Mouse (Mus musculus): ENCODE measurements around the gene Rtn4ip1. TPM values are rescaled to one million over a fixed set of nuclear protein-coding genes. Genes with fewer than 3 reads are reported as not detected.

Rtn4ip1 gene
- polyA plus RNA-seq (2012; rRNA removed): 10.8 and 11.0 TPM in 2 replicates
- 14.8 and 15.1 TPM in 2 replicates for polyA plus RNA-seq (2014; fragmentation: Nextera tagmentation; extraction: Ambion mirVana)

DNA sequence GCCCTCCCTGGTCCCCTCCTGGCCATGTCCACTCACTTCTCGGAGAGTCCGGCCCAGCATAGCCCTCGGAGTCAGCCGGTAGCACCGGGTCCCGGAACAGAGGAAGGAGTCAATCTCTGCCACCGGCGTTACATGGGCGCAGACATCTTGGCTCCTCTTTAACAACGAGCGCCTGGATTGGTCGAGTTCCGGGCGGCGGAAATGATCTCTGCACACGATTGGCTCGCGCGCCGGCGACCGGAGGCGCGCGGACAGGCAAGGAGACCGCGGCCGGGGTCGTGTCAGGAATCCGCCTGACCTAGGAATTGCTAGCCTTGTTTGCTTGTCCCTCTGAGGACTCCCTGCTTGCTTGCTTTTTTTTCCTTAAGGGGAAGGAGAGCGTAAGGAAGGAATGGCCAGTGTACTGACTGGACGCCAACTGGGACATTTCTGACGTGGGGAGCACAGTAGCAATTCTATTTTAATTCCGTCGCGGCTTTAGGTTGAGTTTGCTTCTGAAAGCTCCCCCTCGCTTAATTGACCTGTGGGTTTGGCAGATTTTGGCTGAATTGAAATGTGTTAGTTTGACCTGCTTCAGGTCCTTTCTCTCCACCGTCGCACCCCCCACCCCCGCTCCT is at the start of gene Rtn4ip1, which contains the start of gene Qrsl1:
Rtn4ip1 (plus strand) TSS at position 230 of the 617 bp plus-strand sequence.
Qrsl1 (minus strand) TSS at position 168 of the 617 bp plus-strand sequence.
- H3K27ac ChIP-seq (replicated peaks; ENCODE audit: low read depth, low read length): peak within 1 kb of the TSS; percentile 43; the same call in 1 of the 2 replicates
- no peaks in the 10 kb centered on the region for H3K27me3 ChIP-seq (ENCODE audit: control insufficient read depth, insufficient read depth, low read length)
- ATAC-seq (ENCODE audit: low FRiP score, low read depth): peak; percentile 98
- H3K9ac ChIP-seq (ENCODE audit: low read depth, low read length, severe bottlenecking): peak within 1 kb of the TSS; percentile 65
- H3K4me3 ChIP-seq (replicated peaks; ENCODE audit: low read length): peak within 1 kb of the TSS; percentile 73
- WGBS: under 1% methylated on average over 40 of the region's 40 CpGs
- H3K36me3 ChIP-seq (ENCODE audit: control insufficient read depth, insufficient read depth, low read length): no peaks in the 10 kb centered on the region
- H3K4me1 ChIP-seq (ENCODE audit: control insufficient read depth, insufficient read depth, low read length): peaks cover 9% of the 10 kb centered on the region; the same call in 1 of the 2 replicates
- peak; percentile 95 for DNase-seq (ENCODE audit: low spot score)
- H3K9me3 ChIP-seq (ENCODE audit: control insufficient read depth, low read length): no peaks in the 10 kb centered on the region
- peak; percentile 72; the same call in 1 of the 2 replicates for TF ChIP-seq POLR2A (IDR thresholded peaks at IDR 0.05; ENCODE audit: borderline replicate concordance, extremely low read depth, insufficient read depth, insufficient read length)
- peak within 1 kb of the TSS; percentile 67 for H3K4me2 ChIP-seq (replicated peaks; ENCODE audit: low read depth, low read length, severe bottlenecking)

- TF ChIP-seq POLR2A (IDR thresholded peaks at IDR 0.05; ENCODE audit: borderline replicate concordance, extremely low read depth, insufficient read depth, insufficient read length): no peak
- no peak for DNase-seq (ENCODE audit: low spot score)
- no peaks in the 10 kb centered on the region for H3K36me3 ChIP-seq (ENCODE audit: control insufficient read depth, insufficient read depth, low read length)
- H3K9ac ChIP-seq (ENCODE audit: low read depth, low read length, severe bottlenecking): no peak overlapping the region
- no peak overlapping the region for H3K4me2 ChIP-seq (replicated peaks; ENCODE audit: low read depth, low read length, severe bottlenecking)
- no peak overlapping the region for H3K4me3 ChIP-seq (replicated peaks; ENCODE audit: low read length)
- H3K27me3 ChIP-seq (ENCODE audit: control insufficient read depth, insufficient read depth, low read length): no peaks in the 10 kb centered on the region
- H3K4me1 ChIP-seq (ENCODE audit: control insufficient read depth, insufficient read depth, low read length): no peaks in the 10 kb centered on the region
- 79% methylated on average over 5 of the region's 5 CpGs for WGBS
- H3K9me3 ChIP-seq (ENCODE audit: control insufficient read depth, low read length): no peaks in the 10 kb centered on the region
- ATAC-seq (ENCODE audit: low FRiP score, low read depth): no peak
- no peak overlapping the region for H3K27ac ChIP-seq (replicated peaks; ENCODE audit: low read depth, low read length)
Observed at GRCm38 (mm10) chr10:43851898-43852297, 49.7 kb upstream of the Rtn4ip1 start.

DNA sequence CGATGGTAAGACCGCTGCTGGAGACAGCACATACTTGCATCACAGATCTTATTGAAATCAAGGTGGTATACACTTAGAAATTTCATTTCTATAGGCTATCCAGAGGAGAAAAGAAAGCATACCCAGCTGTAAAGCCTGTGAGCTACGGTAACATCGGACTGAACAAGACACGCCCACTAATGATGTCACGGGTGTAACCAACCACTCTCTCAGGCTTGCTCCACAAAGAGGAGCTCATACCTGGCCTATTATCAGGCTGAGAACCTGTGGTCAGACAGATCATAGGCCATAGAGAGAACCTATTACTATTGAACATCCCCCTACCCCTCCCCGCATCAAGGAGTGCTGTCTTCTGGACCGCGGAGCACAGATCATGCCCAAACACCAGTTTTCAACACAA is 45.7 kb upstream of the Rtn4ip1 start:
- Histone ChIP-seq H3K9ac (ENCODE audit: low read depth, low read length, severe bottlenecking) (no peak overlapping the region), H3K4me1 (ENCODE audit: control insufficient read depth, insufficient read depth, low read length) (no peaks in the 10 kb centered on the region), H3K4me2 (replicated peaks; ENCODE audit: low read depth, low read length, severe bottlenecking) (no peak overlapping the region), H3K9me3 (ENCODE audit: control insufficient read depth, low read length) (no peaks in the 10 kb centered on the region), H3K27me3 (ENCODE audit: control insufficient read depth, insufficient read depth, low read length) (no peaks in the 10 kb centered on the region), H3K36me3 (ENCODE audit: control insufficient read depth, insufficient read depth, low read length) (no peaks in the 10 kb centered on the region), H3K27ac (replicated peaks; ENCODE audit: low read depth, low read length) (no peak overlapping the region), H3K4me3 (replicated peaks; ENCODE audit: low read length) (no peak overlapping the region)
- ATAC-seq (ENCODE audit: low FRiP score, low read depth) (no peak), DNase-seq (ENCODE audit: low spot score) (no peak)
- TF ChIP-seq POLR2A (IDR thresholded peaks at IDR 0.05; ENCODE audit: borderline replicate concordance, extremely low read depth, insufficient read depth, insufficient read length): no peak
- WGBS: 95% methylated on average over 9 of the region's 9 CpGs

DNA sequence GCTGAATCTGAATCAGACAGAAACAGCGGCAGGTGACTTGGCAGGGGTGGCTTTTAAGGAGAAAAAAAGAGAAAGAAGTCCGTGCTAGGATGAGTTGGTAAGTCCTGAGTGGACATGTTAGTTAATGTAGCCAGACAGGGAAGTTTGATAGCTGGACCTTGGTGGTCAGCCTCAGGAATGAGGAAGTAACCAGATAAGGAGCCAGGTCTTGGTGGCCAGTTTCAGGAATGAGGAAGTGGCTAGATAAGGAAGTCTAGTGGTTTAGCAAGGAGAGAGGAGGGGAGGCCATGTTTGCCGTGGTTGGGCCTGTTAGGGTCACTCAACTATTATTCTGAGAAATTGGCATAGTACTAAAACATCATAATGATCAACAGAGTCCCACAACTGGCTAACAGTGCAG is 45.3 kb upstream of the Rtn4ip1 start:
- no peak for DNase-seq (ENCODE audit: low spot score)
- 91% methylated on average over 3 of the region's 3 CpGs for WGBS
- no peaks in the 10 kb centered on the region for H3K4me1 ChIP-seq (ENCODE audit: control insufficient read depth, insufficient read depth, low read length)

DNA sequence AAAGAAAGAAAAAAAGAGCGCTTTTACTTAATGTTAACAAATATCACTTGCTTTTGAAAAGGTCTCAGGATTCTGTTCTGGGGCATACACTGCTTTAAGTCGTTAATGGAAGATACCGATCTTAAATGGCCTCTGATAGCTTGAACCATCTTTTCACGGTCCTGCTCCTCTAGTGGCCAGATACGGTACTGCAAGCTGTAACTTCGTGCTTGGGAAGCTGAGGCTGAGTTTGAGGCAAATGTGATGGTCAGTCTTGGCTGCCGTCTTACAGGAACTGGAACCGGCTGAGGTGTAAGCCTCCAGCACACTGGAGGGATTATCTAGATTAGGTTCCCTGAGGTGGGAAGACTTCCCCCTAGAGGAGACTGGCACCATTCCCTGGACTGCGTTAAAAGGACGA is 30.9 kb upstream of the Rtn4ip1 start:
- no peak for ATAC-seq (ENCODE audit: low FRiP score, low read depth)
- Histone ChIP-seq H3K27ac (replicated peaks; ENCODE audit: low read depth, low read length) (no peak overlapping the region), H3K27me3 (ENCODE audit: control insufficient read depth, insufficient read depth, low read length) (no peaks in the 10 kb centered on the region), H3K4me2 (replicated peaks; ENCODE audit: low read depth, low read length, severe bottlenecking) (no peak overlapping the region), H3K4me1 (ENCODE audit: control insufficient read depth, insufficient read depth, low read length) (no peaks in the 10 kb centered on the region), H3K4me3 (replicated peaks; ENCODE audit: low read length) (no peak overlapping the region), H3K9ac (ENCODE audit: low read depth, low read length, severe bottlenecking) (no peak overlapping the region), H3K36me3 (ENCODE audit: control insufficient read depth, insufficient read depth, low read length) (0 out of 2 replicates have a peak, but pooled peaks cover 3% of the 10 kb centered on the region), H3K9me3 (ENCODE audit: control insufficient read depth, low read length) (no peaks in the 10 kb centered on the region)
- WGBS: 67% methylated on average over 10 of the region's 10 CpGs
- no peak for DNase-seq (ENCODE audit: low spot score)
- no peak for TF ChIP-seq POLR2A (IDR thresholded peaks at IDR 0.05; ENCODE audit: borderline replicate concordance, extremely low read depth, insufficient read depth, insufficient read length)

More for the DNA sequence above, 45.3 kb upstream of the Rtn4ip1 start:
- H3K9me3 ChIP-seq (ENCODE audit: control insufficient read depth, low read length): no peaks in the 10 kb centered on the region
- no peak for ATAC-seq (ENCODE audit: low FRiP score, low read depth)
- H3K4me2 ChIP-seq (replicated peaks; ENCODE audit: low read depth, low read length, severe bottlenecking): no peak overlapping the region
- H3K9ac ChIP-seq (ENCODE audit: low read depth, low read length, severe bottlenecking): no peak overlapping the region
- no peak overlapping the region for H3K4me3 ChIP-seq (replicated peaks; ENCODE audit: low read length)
- no peak overlapping the region for H3K27ac ChIP-seq (replicated peaks; ENCODE audit: low read depth, low read length)
- TF ChIP-seq POLR2A (IDR thresholded peaks at IDR 0.05; ENCODE audit: borderline replicate concordance, extremely low read depth, insufficient read depth, insufficient read length): no peak
- no peaks in the 10 kb centered on the region for H3K36me3 ChIP-seq (ENCODE audit: control insufficient read depth, insufficient read depth, low read length)
- no peaks in the 10 kb centered on the region for H3K27me3 ChIP-seq (ENCODE audit: control insufficient read depth, insufficient read depth, low read length)

Measured in limb, embryonic 14.5 days (tissue).